In the genomic region with DNA sequence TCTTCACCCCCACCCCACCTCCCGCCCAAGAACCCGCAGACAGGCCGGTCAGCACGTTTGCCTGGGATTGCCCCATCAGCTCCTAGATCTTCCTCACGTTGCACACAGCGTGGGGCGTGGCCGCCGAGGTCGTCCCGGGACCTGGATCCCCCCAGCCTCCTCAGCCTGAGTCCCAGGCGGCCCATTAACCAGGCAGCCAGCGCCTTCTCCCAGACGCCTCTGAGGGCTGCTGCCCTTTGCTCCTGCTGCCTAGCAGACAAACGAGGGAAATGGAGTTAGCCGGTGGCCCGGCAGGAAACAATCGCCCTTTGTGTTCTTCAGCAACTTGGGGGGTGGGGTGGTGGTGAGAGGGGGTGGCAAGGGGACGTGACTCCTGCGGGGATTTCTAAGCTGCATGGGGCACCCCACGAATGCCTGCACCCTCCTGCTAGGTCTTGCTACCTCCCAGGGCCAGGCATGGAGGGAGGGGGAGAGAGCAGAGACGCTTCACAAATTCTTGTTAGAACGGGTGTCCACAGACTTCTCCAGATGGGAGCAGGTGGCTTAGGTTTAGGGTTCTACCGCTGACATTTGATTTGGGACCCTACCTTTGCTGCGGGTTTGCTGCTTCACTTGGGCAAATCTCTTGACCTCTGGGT, we compare ENCODE assay signal across 8 mouse cellular contexts. TPM values are rescaled to one million over a fixed set of nuclear protein-coding genes. Genes with fewer than 3 reads are reported as not detected.
DNase-seq lines count a peak whose midpoint lies in the region; ATAC-seq and TF ChIP-seq lines count a peak whose summit lies in the region.
"Had no signal": no experiment of that assay in that cellular context is flagged by ENCODE, and none has a peak within 500 bp of the region (broad histone marks: within the 10 kb centered on the region; RNA-seq: fewer than 3 reads in every experiment).

No protein-coding gene starts in this region.

- H3K4me2 ChIP-seq in heart, postnatal 0 days (ENCODE audit: low read depth, low read length) = 0 out of 2 replicates have a peak overlapping the region, but pooled peaks have one; percentile 11
- peak overlapping the region; percentile 42 for H3K4me2 ChIP-seq in midbrain, embryonic 14.5 days (ENCODE audit: low read length)

- peaks cover 16 to 47% of the 10 kb centered on the region in 2 experiments; a peak in 3 of 4 replicates for H3K4me1 ChIP-seq in ES-E14 (ENCODE audit: control insufficient read depth in 2 of 2, insufficient read depth in 2 of 2, low read length in 2 of 2, poor library complexity in 1 of 2)
- peaks cover 57% of the 10 kb centered on the region for H3K4me1 ChIP-seq in heart, postnatal 0 days (ENCODE audit: control insufficient read depth, insufficient read depth)
- peaks cover 25% of the 10 kb centered on the region for H3K4me1 ChIP-seq in midbrain, embryonic 14.5 days (ENCODE audit: control insufficient read depth, insufficient read depth, low read length)

- in situ Hi-C loops in ES-E14 (cut with MboI; ENCODE audit: low sequenced_read_pairs in 2 of 2, unreplicated experiment in 2 of 2) = no loop called here

- H3K27ac ChIP-seq in ES-E14 (ENCODE audit: insufficient read depth, low read depth, low read length, poor library complexity, severe bottlenecking) = no peak overlapping the region
- peak overlapping the region; percentile 43 for H3K27ac ChIP-seq in heart, postnatal 0 days (ENCODE audit: low read depth)
- H3K27ac ChIP-seq in midbrain, embryonic 14.5 days (replicated peaks; ENCODE audit: low read depth, low read length) = 0 out of 2 replicates have a peak overlapping the region, but pooled peaks have one; percentile 1

- H3K9ac ChIP-seq in ES-E14 (ENCODE audit: insufficient read depth, low read depth, low read length, poor library complexity, severe bottlenecking) = peak overlapping the region; percentile 7; the same call in 1 of the 2 replicates
- H3K9ac ChIP-seq in heart, postnatal 0 days (replicated peaks; ENCODE audit: low read depth, low read length) = no peak overlapping the region
- H3K9ac ChIP-seq in midbrain, embryonic 14.5 days (replicated peaks; ENCODE audit: low read length) = peak overlapping the region; percentile 39; the same call in 1 of the 2 replicates

- no peak for DNase-seq in ES-E14 (ENCODE audit: low read depth, low spot score)
- peak; percentile 72 for DNase-seq in embryo, embryonic 9.5 days (ENCODE audit: extremely low spot score)
- no peak for DNase-seq in heart, postnatal 0 days (ENCODE audit: low spot score)
- peak; percentile 69 to 88 for DNase-seq in kidney, postnatal 25 days
- DNase-seq in midbrain, embryonic 14.5 days = peak; percentile 51
- DNase-seq in cerebellum, postnatal 25 days = no peak
- no peak for DNase-seq in layer of hippocampus, adult 9-11 months

- TF ChIP-seq EP300 in heart, postnatal 0 days (IDR thresholded peaks at IDR 0.05; ENCODE audit: low read depth) = peak; percentile 41; the same call in 1 of the 2 replicates

- TF ChIP-seq CTCF in heart, postnatal 0 days (IDR thresholded peaks at IDR 0.05; ENCODE audit: low read depth) = no peak

- ATAC-seq in heart, postnatal 0 days (ENCODE audit: insufficient read depth, low read depth) = no peak
- ATAC-seq in midbrain, embryonic 14.5 days (ENCODE audit: low FRiP score, low TSS enrichment) = no peak

- no peaks in the 10 kb centered on the region for H3K36me3 ChIP-seq in ES-E14 (ENCODE audit: control insufficient read depth, insufficient read depth, low read length, poor library complexity, severe bottlenecking)
- H3K36me3 ChIP-seq in heart, postnatal 0 days (replicated peaks; ENCODE audit: control insufficient read depth, insufficient read depth, low read length) = no peaks in the 10 kb centered on the region
- no peaks in the 10 kb centered on the region for H3K36me3 ChIP-seq in midbrain, embryonic 14.5 days (ENCODE audit: control insufficient read depth, insufficient read depth, low read length)

- H3K27me3 ChIP-seq in heart, postnatal 0 days (ENCODE audit: control insufficient read depth, insufficient read depth, low read length) = no peaks in the 10 kb centered on the region
- H3K27me3 ChIP-seq in midbrain, embryonic 14.5 days (ENCODE audit: control insufficient read depth, insufficient read depth, low read length) = no peaks in the 10 kb centered on the region

- no peaks in the 10 kb centered on the region for H3K9me3 ChIP-seq in ES-E14 (ENCODE audit: control insufficient read depth, insufficient read depth, low read depth, low read length)
- no peaks in the 10 kb centered on the region for H3K9me3 ChIP-seq in heart, postnatal 0 days (replicated peaks; ENCODE audit: control insufficient read depth, low read length)
- no peaks in the 10 kb centered on the region for H3K9me3 ChIP-seq in midbrain, embryonic 14.5 days (ENCODE audit: control insufficient read depth, low read length)

- peak overlapping the region; percentile 41 to 52 for H3K4me3 ChIP-seq in ES-E14 (ENCODE audit: insufficient read depth in 1 of 2, low read depth in 1 of 2, low read length in 2 of 2, poor library complexity in 1 of 2, severe bottlenecking in 1 of 2)
- no peak overlapping the region for H3K4me3 ChIP-seq in heart, postnatal 0 days (ENCODE audit: low read depth, low read length)
- no peak overlapping the region for H3K4me3 ChIP-seq in midbrain, embryonic 14.5 days (replicated peaks; ENCODE audit: low read depth, low read length)
- H3K4me3 ChIP-seq: myocyte had no signal

- 25% methylated on average over 25 of the region's 25 CpGs for WGBS in heart, postnatal 0 days
- WGBS in midbrain, embryonic 14.5 days = 2% methylated on average over 25 of the region's 25 CpGs

TF ChIP-seq in ES-E14, 5 proteins besides CTCF, POLR2A, EP300 and RAD21:
- TF ChIP-seq HCFC1 (IDR thresholded peaks at IDR 0.05; ENCODE audit: borderline replicate concordance, insufficient read depth, low read length) = no peak
- no peak for TF ChIP-seq CHD2 (IDR thresholded peaks at IDR 0.05; ENCODE audit: low read depth, low read length)

RNA-seq across cellular contexts. Expression of gene Dnajb12, which starts 32.3 kb away (rescaled TPM):
- 38.2 and 47.8 TPM in 2 replicates for total RNA-seq in ES-E14 (2012; rRNA removed)
- 48.5 and 50.0 TPM in 2 replicates for total RNA-seq in heart, postnatal 0 days (2014; rRNA removed; ENCODE audit: low replicate concordance)
- polyA plus RNA-seq in heart, postnatal 0 days (2015; fragmentation: Nextera tagmentation; extraction: Ambion mirVana) = 18.4 and 18.5 TPM in 2 replicates
- 15.9 and 20.5 TPM in 2 replicates for polyA plus RNA-seq in midbrain, embryonic 14.5 days (2014; fragmentation: Nextera tagmentation; extraction: Ambion mirVana)

RNA-seq across cellular contexts. Expression of gene Ddit4, which starts 40.0 kb away (rescaled TPM):
- total RNA-seq in ES-E14 (2012; rRNA removed) = 33.9 and 42.1 TPM in 2 replicates
- total RNA-seq in heart, postnatal 0 days (2014; rRNA removed; ENCODE audit: low replicate concordance) = 30.3 and 35.6 TPM in 2 replicates
- polyA plus RNA-seq in heart, postnatal 0 days (2015; fragmentation: Nextera tagmentation; extraction: Ambion mirVana) = 17.0 and 17.4 TPM in 2 replicates
- 6.2 and 7.3 TPM in 2 replicates for polyA plus RNA-seq in midbrain, embryonic 14.5 days (2014; fragmentation: Nextera tagmentation; extraction: Ambion mirVana)

Comparison
In these comparisons a context has a peak if more than half of its experiments do, and no peak if none do; other contexts are left out.
1. DNase-seq: peak in embryo, embryonic 9.5 days (single experiment), kidney, postnatal 25 days (2 of 2) and midbrain, embryonic 14.5 days (single experiment); none in ES-E14 (single experiment), heart, postnatal 0 days (single experiment), cerebellum, postnatal 25 days (0 of 2) and layer of hippocampus, adult 9-11 months (single experiment).
2. H3K4me3 ChIP-seq: peak in ES-E14 (2 of 2); none in heart, postnatal 0 days (single experiment) and midbrain, embryonic 14.5 days (single experiment).